Mouse (Mus musculus) left cerebral cortex, postnatal 10 days (tissue): ENCODE measurements at regions not wholly inside any gene's neighbourhood (a gene's known extent, or its start where the extent isn't known, plus 50 kb on each side); places are given as distances from the start of the nearest gene placed in this dataset.

Experiments used
- DNase-seq, 2 experiments: peaks; one replicate each; pipeline ENCODE4 v3.0.0; 2021 to 2022; ENCODE audit warnings: low spot score in 2 of 2, mixed read lengths in 1 of 2; ENCODE audit errors: extremely low spot score in 1 of 2
- intact Hi-C: fragments of 180-260 bp; cut with DNase I; formaldehyde crosslinking; loops from one replicate; pipeline ENCODE4 v1.15.1; 2025

GRCm38 (mm10) chr7:89088141-89088540 is 315.9 kb downstream of the Tmem135 start:
- DNase-seq: no peak
- intact Hi-C loops: loop anchor here (5.0 kb wide), 1 partner anchor 329 kb away; no protein-coding TSS in a partner anchor

- intact Hi-C loops: loop anchor here (5.0 kb wide), 1 partner anchor 331 kb away; no protein-coding TSS in a partner anchor
- no peak for DNase-seq
These were observed 317.7 kb downstream of the Tmem135 start for GRCm38 (mm10) chr7:89086348-89086747.

- DNase-seq: no peak
- intact Hi-C loops: no loop called here
These were observed 329.9 kb downstream of the Tmem135 start for GRCm38 (mm10) chr7:89073939-89074690.

- DNase-seq: no peak
- intact Hi-C loops: no loop called here
These were observed 334.0 kb downstream of the Tmem135 start for GRCm38 (mm10) chr7:89070030-89070429.

GRCm38 (mm10) chr7:89064462-89064861 is 339.6 kb downstream of the Tmem135 start:
- intact Hi-C loops: no loop called here
- DNase-seq: no peak

- DNase-seq: no peak
- intact Hi-C loops: no loop called here
These were observed 340.4 kb downstream of the Tmem135 start for GRCm38 (mm10) chr7:89063630-89064029.

GRCm38 (mm10) chr7:89054494-89054893 is 349.5 kb downstream of the Tmem135 start:
- no peak for DNase-seq
- intact Hi-C loops: no loop called here

GRCm38 (mm10) chr7:89051240-89051639 is 352.8 kb downstream of the Tmem135 start:
- intact Hi-C loops: no loop called here
- no peak for DNase-seq

- intact Hi-C loops: loop anchor here (10.0 kb wide), 2 partner anchors 1462 to 1932 kb away; partner anchors contain the start of gene Grm5
- DNase-seq: no peak
These were observed 357.4 kb downstream of the Tmem135 start for GRCm38 (mm10) chr7:89046405-89047217.

GRCm38 (mm10) chr7:89042977-89043376 is 361.0 kb downstream of the Tmem135 start:
- intact Hi-C loops: loop anchor here (10.0 kb wide), 2 partner anchors 1458 to 1928 kb away; partner anchors contain the start of gene Grm5
- peak in 1 of 2 experiments; percentile 18 for DNase-seq

GRCm38 (mm10) chr7:89041287-89041686 is 362.7 kb downstream of the Tmem135 start:
- no peak for DNase-seq

GRCm38 (mm10) chr7:89040139-89040538 is 363.9 kb downstream of the Tmem135 start:
- intact Hi-C loops: loop anchor here (10.0 kb wide), 2 partner anchors 1455 to 1925 kb away; partner anchors contain the start of gene Grm5
- no peak for DNase-seq

More at GRCm38 (mm10) chr7:89041287-89041686, 362.7 kb downstream of the Tmem135 start:
- intact Hi-C loops: loop anchor here (10.0 kb wide), 2 partner anchors 1456 to 1926 kb away; partner anchors contain the start of gene Grm5

GRCm38 (mm10) chr7:89035138-89035996 is 368.7 kb downstream of the Tmem135 start:
- DNase-seq: no peak
- intact Hi-C loops: no loop called here

GRCm38 (mm10) chr7:89023230-89024030 is 380.6 kb downstream of the Tmem135 start:
- intact Hi-C loops: no loop called here
- no peak for DNase-seq

- DNase-seq: no peak
- intact Hi-C loops: no loop called here
These were observed 405.1 kb downstream of the Tmem135 start for GRCm38 (mm10) chr7:88998815-88999392.

- no peak for DNase-seq
- intact Hi-C loops: no loop called here
These were observed 406.1 kb downstream of the Tmem135 start for GRCm38 (mm10) chr7:88997815-88998477.

- intact Hi-C loops: no loop called here
- no peak for DNase-seq
These were observed 429.6 kb downstream of the Tmem135 start for GRCm38 (mm10) chr7:88974436-88974835.
